Mouse (Mus musculus): ENCODE results near the gene Fas.

The Fas gene

GRCm38 (mm10) chr19:34369551-34369950 is 79.1 kb downstream of the Fas start:
- DNase-seq (ENCODE audit: low spot score in 2 of 2): no peak

GRCm38 (mm10) chr19:34370397-34370796 is 79.9 kb downstream of the Fas start:
- no peak for DNase-seq (ENCODE audit: low spot score in 2 of 2)
